Mouse (Mus musculus): ENCODE results near the gene Abhd2. TPM values are rescaled to one million over a fixed set of nuclear protein-coding genes. Genes with fewer than 3 reads are reported as not detected.
A peak's percentile ranks its signal among the peaks of the same experiment; 100 is the strongest.

The Abhd2 gene
- polyA plus RNA-seq (2015; fragmentation: Nextera tagmentation; extraction: Ambion mirVana): 9.0 and 10.7 TPM in 2 replicates

GRCm38 (mm10) chr7:79272789-79273718, at the start of gene Abhd2:
Gene Abhd2 (plus strand): TSS chr7:79273199.
- Histone ChIP-seq H3K9ac (peak within 1 kb of the TSS; percentile 90), H3K9me3 (no peaks in the 10 kb centered on the region), H3K27ac (peak within 1 kb of the TSS; percentile 48; the same call in 1 of the 2 replicates), H3K36me3 (no peaks in the 10 kb centered on the region), H3K27me3 (no peaks in the 10 kb centered on the region), H3K4me1 (peaks cover 34% of the 10 kb centered on the region), H3K4me2 (replicated peaks) (peak within 1 kb of the TSS; percentile 91), H3K4me3 (peak within 1 kb of the TSS; percentile 81)
- peak; percentile 100 for ATAC-seq (ENCODE audit: low FRiP score, low read depth)
- WGBS: under 1% methylated on average over 54 of the region's 54 CpGs

DNA sequence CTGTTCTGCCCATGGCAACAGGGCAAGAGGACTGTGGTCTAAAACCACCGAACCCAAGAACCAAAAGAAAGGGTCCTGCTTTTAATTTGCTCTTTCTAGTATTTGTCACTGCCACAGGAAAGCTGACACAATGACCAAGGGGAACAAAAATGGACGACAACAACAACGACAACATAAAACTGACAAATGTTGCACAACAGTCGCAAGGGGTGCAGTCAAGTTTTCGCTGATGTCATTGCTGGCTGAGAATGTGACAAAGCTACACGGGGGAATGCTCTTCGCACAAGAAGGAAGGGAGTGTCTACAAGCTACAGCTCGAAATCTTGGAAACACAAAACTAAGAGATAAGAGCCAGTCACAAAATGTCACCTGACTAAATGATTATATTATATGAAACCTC, 47.5 kb upstream of the Abhd2 start:
- 85% methylated on average over 8 of the region's 8 CpGs for WGBS
- H3K36me3 ChIP-seq: no peaks in the 10 kb centered on the region
- H3K4me2 ChIP-seq (replicated peaks): no peak overlapping the region
- no peaks in the 10 kb centered on the region for H3K4me1 ChIP-seq
- H3K4me3 ChIP-seq: no peak overlapping the region
- H3K27me3 ChIP-seq: no peaks in the 10 kb centered on the region
- H3K9me3 ChIP-seq: no peaks in the 10 kb centered on the region
- no peak for ATAC-seq (ENCODE audit: low FRiP score, low read depth)
- H3K27ac ChIP-seq: no peak overlapping the region
- no peak overlapping the region for H3K9ac ChIP-seq

DNA sequence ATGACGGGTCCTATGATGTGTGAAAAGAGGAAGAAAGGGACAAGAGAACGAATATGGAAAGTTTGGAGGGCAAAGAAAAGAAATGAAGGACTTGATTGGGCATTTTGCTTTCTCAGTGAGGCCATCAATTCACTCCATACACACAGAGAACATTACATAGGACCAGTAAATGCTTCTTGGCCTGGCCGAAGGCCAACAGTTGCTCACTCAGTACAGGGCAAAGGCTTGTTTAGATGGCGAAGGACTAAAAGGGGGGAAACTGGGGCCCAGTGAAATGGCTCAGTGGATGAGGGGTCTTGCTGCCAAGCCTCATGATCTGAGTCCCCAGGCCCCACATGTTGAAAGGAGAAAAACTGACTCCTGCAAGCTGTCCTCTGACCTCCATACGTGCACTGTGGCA, 46.8 kb upstream of the Abhd2 start:
- no peak for ATAC-seq (ENCODE audit: low FRiP score, low read depth)
- H3K4me2 ChIP-seq (replicated peaks): no peak overlapping the region
- H3K36me3 ChIP-seq: no peaks in the 10 kb centered on the region
- H3K9me3 ChIP-seq: no peaks in the 10 kb centered on the region
- no peak overlapping the region for H3K4me3 ChIP-seq
- WGBS: 81% methylated on average over 5 of the region's 5 CpGs
- no peak overlapping the region for H3K27ac ChIP-seq
- H3K9ac ChIP-seq: no peak overlapping the region
- no peaks in the 10 kb centered on the region for H3K4me1 ChIP-seq
- H3K27me3 ChIP-seq: no peaks in the 10 kb centered on the region

- Histone ChIP-seq H3K36me3 (no peaks in the 10 kb centered on the region), H3K9me3 (no peaks in the 10 kb centered on the region), H3K9ac (no peak overlapping the region), H3K4me3 (no peak overlapping the region), H3K4me1 (no peaks in the 10 kb centered on the region), H3K27me3 (no peaks in the 10 kb centered on the region), H3K4me2 (replicated peaks) (no peak overlapping the region), H3K27ac (no peak overlapping the region)
- ATAC-seq (ENCODE audit: low FRiP score, low read depth): no peak
- WGBS: 88% methylated on average over 6 of the region's 10 CpGs
These were observed 46.0 kb upstream of the Abhd2 start for GRCm38 (mm10) chr7:79226834-79227486.

DNA sequence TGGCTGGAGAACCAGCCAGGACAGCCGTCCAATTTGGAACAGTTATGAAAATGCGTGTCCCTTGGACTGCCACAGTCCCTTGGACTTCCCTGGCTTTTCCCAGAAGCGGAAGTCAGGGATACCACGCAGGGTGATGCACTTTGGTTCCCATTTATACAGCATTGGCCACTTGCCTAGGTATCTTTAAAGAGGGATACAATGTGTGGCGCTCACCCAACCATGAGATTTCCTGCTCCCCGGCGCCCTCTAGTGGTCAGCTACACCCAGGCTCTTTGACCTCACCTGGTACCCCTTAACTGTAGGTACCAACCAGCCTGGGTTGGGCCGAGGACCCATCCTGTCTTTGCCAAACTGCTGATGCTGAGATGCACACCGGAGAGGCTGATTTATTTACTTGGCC, 44.5 kb upstream of the Abhd2 start:
- Histone ChIP-seq H3K9me3 (no peaks in the 10 kb centered on the region), H3K4me3 (no peak overlapping the region), H3K4me2 (replicated peaks) (no peak overlapping the region), H3K9ac (no peak overlapping the region), H3K36me3 (no peaks in the 10 kb centered on the region), H3K27ac (no peak overlapping the region), H3K27me3 (no peaks in the 10 kb centered on the region), H3K4me1 (no peaks in the 10 kb centered on the region)
- no peak for ATAC-seq (ENCODE audit: low FRiP score, low read depth)
- WGBS: 28% methylated on average over 9 of the region's 9 CpGs

- 74% methylated on average over 2 of the region's 2 CpGs for WGBS
- ATAC-seq (ENCODE audit: low FRiP score, low read depth): no peak
- H3K4me1 ChIP-seq: no peaks in the 10 kb centered on the region
These were observed 41.4 kb upstream of the Abhd2 start for GRCm38 (mm10) chr7:79231577-79231976.

DNA sequence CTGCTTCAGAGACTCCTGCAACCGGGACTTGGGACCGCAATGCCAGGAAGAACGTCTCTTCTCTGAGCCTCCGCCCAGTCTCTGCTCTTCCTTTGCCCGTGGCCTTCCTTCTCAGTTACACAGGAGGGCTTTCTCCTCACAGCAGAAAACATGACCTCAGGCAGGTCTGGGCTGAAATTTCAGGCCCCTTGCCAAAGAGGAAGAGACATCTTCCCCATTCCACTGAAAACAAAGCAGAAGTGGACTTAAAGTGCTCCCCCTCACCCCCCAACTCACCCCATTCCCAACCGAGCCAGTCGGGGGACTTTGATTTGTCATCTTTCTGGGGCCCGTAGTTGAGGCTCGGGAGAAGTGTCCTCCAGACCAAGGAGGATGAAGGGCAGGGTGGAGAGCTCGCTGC, 41.0 kb upstream of the Abhd2 start:
- Histone ChIP-seq H3K4me2 (replicated peaks) (no peak overlapping the region), H3K4me3 (no peak overlapping the region), H3K9me3 (no peaks in the 10 kb centered on the region), H3K27ac (no peak overlapping the region), H3K4me1 (no peaks in the 10 kb centered on the region), H3K9ac (no peak overlapping the region), H3K36me3 (no peaks in the 10 kb centered on the region), H3K27me3 (0 out of 2 replicates have a peak, but pooled peaks cover 4% of the 10 kb centered on the region)
- 84% methylated on average over 10 of the region's 10 CpGs for WGBS
- no peak for ATAC-seq (ENCODE audit: low FRiP score, low read depth)

More at GRCm38 (mm10) chr7:79231577-79231976, 41.4 kb upstream of the Abhd2 start:
- H3K4me3 ChIP-seq: no peak overlapping the region
- no peak overlapping the region for H3K4me2 ChIP-seq (replicated peaks)
- no peaks in the 10 kb centered on the region for H3K9me3 ChIP-seq
- no peak overlapping the region for H3K9ac ChIP-seq
- H3K36me3 ChIP-seq: no peaks in the 10 kb centered on the region
- 0 out of 2 replicates have a peak, but pooled peaks cover 4% of the 10 kb centered on the region for H3K27me3 ChIP-seq
- no peak overlapping the region for H3K27ac ChIP-seq

DNA sequence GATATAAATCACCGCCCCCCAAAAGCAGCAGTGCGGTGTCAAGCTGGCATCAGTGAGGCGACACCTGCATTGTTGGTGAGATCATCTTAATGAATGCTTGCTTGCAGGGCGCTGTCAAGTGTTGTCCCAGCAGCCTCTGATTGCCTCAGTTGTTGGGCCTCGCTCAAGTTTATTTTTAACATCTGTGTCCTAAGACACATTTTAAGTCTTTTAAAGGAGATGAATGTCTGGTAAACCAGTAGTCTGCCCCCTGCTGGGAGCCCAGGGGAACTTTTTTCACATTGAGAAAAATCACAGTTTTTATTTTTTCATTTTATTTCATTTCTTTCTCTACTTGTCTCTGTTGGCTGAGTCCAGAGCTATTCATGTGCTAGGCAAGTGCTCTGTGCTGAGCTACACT, 34.3 kb upstream of the Abhd2 start:
- Histone ChIP-seq H3K27me3 (0 out of 2 replicates have a peak, but pooled peaks cover 4% of the 10 kb centered on the region), H3K9me3 (no peaks in the 10 kb centered on the region), H3K36me3 (no peaks in the 10 kb centered on the region), H3K9ac (no peak overlapping the region), H3K4me2 (replicated peaks) (no peak overlapping the region), H3K27ac (no peak overlapping the region), H3K4me1 (peaks cover 4% of the 10 kb centered on the region; the same call in 1 of the 2 replicates), H3K4me3 (no peak overlapping the region)
- no peak for ATAC-seq (ENCODE audit: low FRiP score, low read depth)
- WGBS: 74% methylated on average over 5 of the region's 5 CpGs

- WGBS: 61% methylated on average over 10 of the region's 10 CpGs
- H3K9ac ChIP-seq: no peak overlapping the region
- ATAC-seq (ENCODE audit: low FRiP score, low read depth): no peak; the same call in 1 of the 2 replicates
These were observed 30.9 kb upstream of the Abhd2 start for GRCm38 (mm10) chr7:79241931-79242625.

DNA sequence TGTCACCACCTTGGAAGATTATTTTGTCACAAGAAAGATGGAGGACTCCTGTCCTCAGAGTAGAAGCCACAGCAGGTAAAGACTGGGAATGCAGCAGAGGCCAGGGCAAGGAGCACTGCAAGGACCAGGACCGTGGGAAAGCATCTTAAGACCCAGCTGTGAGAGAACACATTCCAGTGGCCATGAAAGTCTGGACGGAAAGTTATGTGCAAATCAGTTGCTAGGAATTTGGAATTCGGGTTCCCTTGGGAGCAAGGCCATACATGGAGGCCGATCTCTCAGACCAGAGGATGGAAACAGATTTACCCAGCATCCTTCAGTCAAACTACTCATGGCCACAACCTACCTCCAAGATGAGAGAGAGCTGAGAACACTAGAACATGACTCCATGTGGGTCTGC, 29.8 kb upstream of the Abhd2 start:
- H3K9me3 ChIP-seq: no peaks in the 10 kb centered on the region
- no peaks in the 10 kb centered on the region for H3K36me3 ChIP-seq
- no peak overlapping the region for H3K4me2 ChIP-seq (replicated peaks)
- WGBS: 54% methylated on average over 4 of the region's 4 CpGs
- ATAC-seq (ENCODE audit: low FRiP score, low read depth): no peak
- H3K27me3 ChIP-seq: no peaks in the 10 kb centered on the region
- no peak overlapping the region for H3K27ac ChIP-seq
- peaks cover 7% of the 10 kb centered on the region; the same call in 1 of the 2 replicates for H3K4me1 ChIP-seq
- no peak overlapping the region for H3K9ac ChIP-seq
- H3K4me3 ChIP-seq: no peak overlapping the region

More at GRCm38 (mm10) chr7:79241931-79242625, 30.9 kb upstream of the Abhd2 start:
- no peak overlapping the region for H3K4me3 ChIP-seq
- H3K4me2 ChIP-seq (replicated peaks): no peak overlapping the region
- no peaks in the 10 kb centered on the region for H3K9me3 ChIP-seq
- no peak overlapping the region for H3K27ac ChIP-seq
- H3K27me3 ChIP-seq: no peaks in the 10 kb centered on the region
- no peaks in the 10 kb centered on the region for H3K36me3 ChIP-seq
- H3K4me1 ChIP-seq: peaks cover 4% of the 10 kb centered on the region; the same call in 1 of the 2 replicates

- peak overlapping the region; percentile 24 for H3K4me3 ChIP-seq
- ATAC-seq (ENCODE audit: low FRiP score, low read depth): no peak
- 11% methylated on average over 18 of the region's 18 CpGs for WGBS
These were observed 26.8 kb upstream of the Abhd2 start for GRCm38 (mm10) chr7:79246039-79246670.

More at GRCm38 (mm10) chr7:79246039-79246670, 26.8 kb upstream of the Abhd2 start:
- Histone ChIP-seq H3K27me3 (no peaks in the 10 kb centered on the region), H3K36me3 (no peaks in the 10 kb centered on the region), H3K4me2 (replicated peaks) (peak overlapping the region; percentile 54), H3K9ac (no peak overlapping the region), H3K4me1 (peaks cover 7% of the 10 kb centered on the region; the same call in 1 of the 2 replicates), H3K9me3 (no peaks in the 10 kb centered on the region), H3K27ac (no peak overlapping the region)
